Mouse (Mus musculus) gastrocnemius, postnatal 36 days (tissue): ENCODE measurements around the gene Scn5a. TPM values are rescaled to one million over a fixed set of nuclear protein-coding genes. Genes with fewer than 3 reads are reported as not detected.
A peak's percentile ranks its signal among the peaks of the same experiment; 100 is the strongest.

ENCODE experiments used
- DNase-seq, 2 experiments: peaks; one replicate each; pipeline ENCODE4 v3.0.0; 2022
- intact Hi-C: fragments of 180-260 bp; cut with DNase I; formaldehyde crosslinking; loops from one replicate; pipeline ENCODE4 v1.15.1; 2025
- total RNA-seq, 2 experiments: library from RNA; stranded (reverse); gene quantifications; 2 replicates each; pipeline ENCODE4 v1.2.3; 2021

The Scn5a gene
- total RNA-seq, 2 experiments from 2014 or later: 0.10 TPM

GRCm38 (mm10) chr9:119473011-119473410 is 105.8 kb downstream of the Scn5a start:
- intact Hi-C loops: no loop called here
- no peak for DNase-seq

DNA sequence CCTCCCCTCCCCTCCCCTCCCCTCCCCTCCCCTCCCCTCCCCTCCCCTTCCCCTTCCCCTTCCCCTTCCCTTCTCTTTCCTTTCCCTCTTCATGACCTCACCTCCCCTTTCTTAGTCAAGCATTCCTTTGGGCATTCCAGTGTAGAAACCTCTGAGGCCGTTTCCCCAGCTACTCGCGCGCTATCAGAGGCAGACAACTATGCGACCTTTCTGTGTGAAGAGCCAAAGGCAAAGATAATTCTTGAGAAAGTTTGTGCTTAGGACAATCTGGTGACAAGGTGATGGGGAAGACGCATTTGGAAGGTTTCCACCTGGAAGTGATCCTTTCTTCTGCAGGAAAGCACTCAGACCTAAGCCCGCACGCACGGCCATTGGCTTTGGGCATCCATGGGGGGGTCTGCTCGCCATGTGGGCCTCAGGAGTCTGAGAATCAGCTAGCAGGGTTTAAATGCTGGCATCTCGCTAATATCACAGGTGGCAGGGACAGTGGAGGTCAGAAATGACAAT is 106.4 kb downstream of the Scn5a start:
- DNase-seq: no peak
- intact Hi-C loops: no loop called here

DNA sequence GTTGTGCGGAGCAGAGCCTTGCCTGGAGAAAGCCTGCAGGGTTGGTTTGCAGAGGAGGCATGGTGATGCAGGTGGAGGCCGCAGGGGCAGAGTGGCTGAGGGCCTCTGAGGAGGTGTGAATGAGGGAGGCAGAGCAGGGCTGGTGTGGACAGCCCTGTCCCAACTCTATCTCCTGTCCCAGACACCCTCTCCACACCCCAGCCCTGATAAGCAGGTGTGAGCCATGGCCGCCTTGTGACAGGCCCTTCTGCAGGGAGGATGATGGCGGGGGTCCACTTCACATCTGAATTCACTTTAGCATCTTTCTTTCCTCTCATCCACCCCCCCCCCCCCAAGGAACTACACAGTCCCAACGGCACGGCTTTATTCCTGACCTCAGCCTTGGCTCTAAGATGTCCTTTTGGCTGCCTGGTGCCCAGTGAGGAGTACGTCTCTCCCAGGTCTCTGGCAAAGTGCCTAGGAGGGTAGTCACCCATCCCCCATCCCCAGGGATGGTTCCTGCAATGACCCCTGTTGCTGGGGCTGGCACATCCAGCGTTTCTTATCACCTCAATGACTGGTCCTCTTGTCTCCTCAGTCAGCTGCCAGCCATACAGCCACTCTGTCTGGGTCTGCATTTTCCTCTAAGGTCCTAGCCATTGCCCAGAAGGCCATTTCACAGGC is 109.0 kb downstream of the Scn5a start:
- intact Hi-C loops: loop anchor here (10.0 kb wide), 1 partner anchor 285 kb away; no protein-coding TSS in a partner anchor
- DNase-seq: no peak

DNA sequence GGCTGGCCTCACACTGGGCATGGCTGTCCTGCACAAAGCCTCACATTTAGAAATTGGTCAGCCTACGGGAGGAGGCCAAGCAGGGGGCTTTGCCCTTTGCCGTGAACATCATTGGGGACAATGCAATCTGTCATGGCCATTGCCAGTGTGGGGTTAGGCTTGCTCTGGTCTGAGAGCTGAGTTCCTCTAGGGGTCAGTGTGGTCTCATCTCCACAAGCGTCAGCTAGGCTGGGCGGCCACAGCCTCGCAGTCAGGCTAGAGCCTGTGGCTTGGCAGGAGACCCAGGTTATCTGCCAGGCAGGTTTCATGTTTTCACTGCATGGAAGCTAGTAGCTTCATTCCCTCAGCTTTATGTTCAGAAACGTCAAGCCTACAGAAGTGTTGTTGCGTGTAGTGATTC is 113.2 kb downstream of the Scn5a start:
- intact Hi-C loops: loop anchor here (1.0 to 10.0 kb wide), 2 partner anchors 115 to 289 kb away; no protein-coding TSS in a partner anchor
- peak; percentile 37 to 62 for DNase-seq

DNA sequence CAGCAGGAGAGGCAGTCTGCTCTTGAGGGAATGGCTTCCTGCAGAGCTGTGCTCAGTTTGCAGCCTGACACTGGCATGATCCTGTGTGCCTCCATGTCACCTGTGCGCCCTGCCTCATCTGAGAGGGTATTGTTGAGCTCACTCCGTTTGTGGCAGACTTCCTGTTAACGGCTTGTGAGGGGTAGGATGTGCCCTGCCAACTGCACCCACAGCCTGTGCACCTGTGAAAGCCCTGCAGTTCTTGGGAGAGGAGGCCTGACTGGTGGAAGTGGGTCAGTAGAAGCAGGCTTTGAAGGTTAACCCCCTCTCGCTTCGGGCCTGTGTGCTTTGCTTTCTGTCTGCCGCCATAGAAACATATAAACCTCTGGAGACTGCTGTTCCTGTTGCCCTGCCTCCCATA is 113.8 kb downstream of the Scn5a start:
- intact Hi-C loops: loop anchor here (1.0 to 10.0 kb wide), 2 partner anchors 115 to 290 kb away; no protein-coding TSS in a partner anchor
- DNase-seq: no peak

GRCm38 (mm10) chr9:119460410-119460809 is 118.4 kb downstream of the Scn5a start:
- peak in 1 of 2 experiments; percentile 30 for DNase-seq
- intact Hi-C loops: loop anchor here (10.0 kb wide), 1 partner anchor 294 kb away; no protein-coding TSS in a partner anchor

- DNase-seq: no peak
- intact Hi-C loops: no loop called here
Measured at GRCm38 (mm10) chr9:119457122-119457521, 121.7 kb downstream of the Scn5a start.

- DNase-seq: no peak
- intact Hi-C loops: no loop called here
Measured at GRCm38 (mm10) chr9:119455967-119456366, 122.8 kb downstream of the Scn5a start.

- DNase-seq: no peak
- intact Hi-C loops: no loop called here
Measured at GRCm38 (mm10) chr9:119445737-119446136, 133.1 kb downstream of the Scn5a start.

DNA sequence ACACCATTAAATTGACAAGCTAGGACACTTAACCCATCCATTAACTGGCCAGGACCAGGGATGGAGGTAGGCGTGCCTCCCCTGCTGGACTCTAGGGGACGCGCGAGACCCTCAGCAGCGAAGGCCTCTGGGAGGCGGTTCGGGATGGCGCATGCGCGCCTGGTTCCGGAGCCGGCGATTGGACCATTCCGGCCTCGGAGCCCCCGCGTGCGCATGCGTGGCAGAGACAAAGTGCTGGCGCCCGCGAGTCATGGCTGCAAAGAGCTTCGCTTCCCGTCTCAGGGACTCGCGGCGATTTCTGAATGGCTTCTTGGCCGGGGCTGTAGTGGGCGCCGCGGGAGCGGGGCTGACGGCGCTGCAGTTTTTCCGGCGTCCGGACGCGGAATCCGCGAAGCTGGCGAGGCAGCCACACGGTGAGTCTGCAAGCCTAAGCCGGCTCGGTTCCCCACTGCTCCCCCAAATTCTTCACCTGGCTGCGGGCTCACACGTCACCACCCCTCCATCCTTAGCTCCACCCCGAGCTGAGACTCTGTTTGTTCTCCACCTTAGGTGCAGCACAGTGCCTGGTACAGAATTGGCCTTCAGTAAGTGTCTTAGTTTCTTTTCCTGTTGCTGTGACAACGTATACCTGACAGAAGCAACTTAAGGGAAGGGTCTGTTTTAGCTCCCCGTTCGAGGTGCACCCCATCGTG is 133.9 kb downstream of the Scn5a start, which contains the start of gene Exog:
Gene Exog, plus strand, starts transcription at position 206 of the 692 bp plus-strand sequence.
- intact Hi-C loops: no loop called here
- peak; percentile 97 to 98 for DNase-seq

- intact Hi-C loops: loop anchor here (5.0 kb wide), 1 partner anchor 286 kb away; no protein-coding TSS in a partner anchor
- no peak for DNase-seq
Measured at GRCm38 (mm10) chr9:119438498-119439000, 140.3 kb downstream of the Scn5a start.

DNA sequence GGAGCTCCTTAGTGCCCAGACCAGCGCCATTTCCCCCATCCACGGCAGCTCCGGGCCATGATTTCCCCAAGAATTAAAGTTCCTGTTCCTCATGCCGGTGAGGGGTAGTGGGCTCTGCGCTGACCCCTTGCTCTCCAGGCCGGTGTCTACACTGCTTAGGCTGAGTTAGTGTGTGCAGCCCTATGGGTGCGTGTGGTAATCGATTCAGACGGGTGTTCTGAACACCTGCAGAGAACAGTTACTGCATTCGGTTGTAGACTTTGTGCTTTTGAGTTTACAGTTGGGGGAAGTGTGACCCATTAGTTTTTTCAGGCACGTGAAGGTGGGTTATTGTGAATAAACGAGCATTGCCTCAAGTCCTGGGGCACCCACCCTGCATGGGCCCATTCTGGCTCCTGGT is 140.8 kb downstream of the Scn5a start:
- intact Hi-C loops: loop anchor here (5.0 kb wide), 1 partner anchor 286 kb away; no protein-coding TSS in a partner anchor
- no peak for DNase-seq

GRCm38 (mm10) chr9:119435855-119436254 is 143.0 kb downstream of the Scn5a start:
- DNase-seq: no peak
- intact Hi-C loops: loop anchor here (5.0 kb wide), 1 partner anchor 284 kb away; no protein-coding TSS in a partner anchor

Other genes with a start within 250 kb of the Scn5a start
- 10 to 100 TPM; 35.4 to 38.2 TPM for gene Acaa1a, start 239.3 kb downstream of the Scn5a start, total RNA-seq
- 1 to 10 TPM; 4.1 to 5.0 TPM for gene Myd88, start 237.6 kb downstream of the Scn5a start, total RNA-seq
- under 1 TPM in 1 of 2 experiments, not detected in 1; 0.37 TPM for gene Xylb, start 221.6 kb downstream of the Scn5a start, total RNA-seq
- not detected for gene Slc22a14, start 213.5 kb downstream of the Scn5a start, total RNA-seq
- gene Acvr2b, start 176.9 kb downstream of the Scn5a start, total RNA-seq: 10 to 100 TPM; 11.5 to 15.0 TPM
- gene Exog, start 134.1 kb downstream of the Scn5a start, total RNA-seq: 1 to 10 TPM; 1.2 to 1.4 TPM
- gene Scn10a, start 140.3 kb upstream of the Scn5a start, total RNA-seq: not detected
- gene Scn11a, start 246.4 kb upstream of the Scn5a start, total RNA-seq: not detected